Mouse (Mus musculus) adrenal gland, postnatal 10 days (tissue): ENCODE results near the gene Brms1. TPM values are rescaled to one million over a fixed set of nuclear protein-coding genes. Genes with fewer than 3 reads are reported as not detected.

ENCODE experiments used
- DNase-seq: peaks from one replicate; pipeline ENCODE4 v3.0.0; 2021; ENCODE audit warnings: mixed read lengths
- total RNA-seq, 2 experiments: library from RNA; stranded (reverse); gene quantifications; 2 replicates each; pipeline ENCODE4 v1.2.3; 2021

Gene Brms1
- total RNA-seq, 2 experiments from 2014 or later = 22.1 to 25.4 TPM

- peak; percentile 93 for DNase-seq
Measured at GRCm38 (mm10) chr19:5038709-5039156, 2.4 kb upstream of the Brms1 start, which contains the start of the genes B4gat1 and AC124502.3. B4gat1 (plus strand) TSS chr19:5038826. AC124502.3 (plus strand) TSS chr19:5038891.

GRCm38 (mm10) chr19:5039301-5040114, 1.6 kb upstream of the Brms1 start:
- DNase-seq = no peak

- no peak for DNase-seq
Measured at GRCm38 (mm10) chr19:5041588-5041987, 434 bp downstream of the Brms1 start.

GRCm38 (mm10) chr19:5045531-5045930, 4.4 kb downstream of the Brms1 start:
- DNase-seq = no peak

- DNase-seq = no peak
Measured at GRCm38 (mm10) chr19:5048138-5049056, 7.2 kb downstream of the Brms1 start.

- DNase-seq = no peak
Measured at GRCm38 (mm10) chr19:5049325-5049724, 8.2 kb downstream of the Brms1 start.

GRCm38 (mm10) chr19:5050047-5050905, 9.1 kb downstream of the Brms1 start, which contains the start of gene Rin1:
Rin1 (plus strand) TSS chr19:5050481.
- DNase-seq = peak; percentile 54

GRCm38 (mm10) chr19:5051031-5051430, 9.9 kb downstream of the Brms1 start:
- DNase-seq = peak; percentile 49

- no peak for DNase-seq
Measured at GRCm38 (mm10) chr19:5051515-5051914, 10.4 kb downstream of the Brms1 start.

GRCm38 (mm10) chr19:5052166-5052822, 11.1 kb downstream of the Brms1 start:
- DNase-seq = no peak

GRCm38 (mm10) chr19:5052853-5053252, 11.7 kb downstream of the Brms1 start:
- no peak for DNase-seq

- DNase-seq = peak; percentile 79
Measured at GRCm38 (mm10) chr19:5053909-5054308, 12.8 kb downstream of the Brms1 start.

GRCm38 (mm10) chr19:5056251-5056650, 15.1 kb downstream of the Brms1 start:
- DNase-seq = peak; percentile 52

GRCm38 (mm10) chr19:5057876-5058775, 17.0 kb downstream of the Brms1 start:
- DNase-seq = no peak

GRCm38 (mm10) chr19:5058801-5059771, 17.9 kb downstream of the Brms1 start:
- DNase-seq = no peak

- DNase-seq = no peak
Measured at GRCm38 (mm10) chr19:5060365-5061330, 19.5 kb downstream of the Brms1 start.

GRCm38 (mm10) chr19:5062041-5062440, 20.9 kb downstream of the Brms1 start:
- no peak for DNase-seq

- no peak for DNase-seq
Measured at GRCm38 (mm10) chr19:5062446-5062845, 21.3 kb downstream of the Brms1 start.
